In genomic region chr16:10844319-10844670, GRCm38 (mm10) we compare ENCODE assay signal across 11 mouse cellular contexts. TPM values are rescaled to one million over a fixed set of nuclear protein-coding genes. Genes with fewer than 3 reads are reported as not detected.
DNase-seq lines count a peak whose midpoint lies in the region; ATAC-seq lines count a peak whose summit lies in the region.
"Had no signal": no experiment of that assay in that cellular context is flagged by ENCODE, and none has a peak within 500 bp of the region (broad histone marks: within the 10 kb centered on the region; RNA-seq: fewer than 3 reads in every experiment).

No protein-coding gene starts in this region.

- DNase-seq in heart, adult 8-10 months (ENCODE audit: low spot score): no peak
- no peak for DNase-seq in embryonic facial prominence, embryonic 10.5 days (ENCODE audit: low spot score)
- no peak for DNase-seq in B cell, adult 2 months
- DNase-seq in cerebellum, adult 18-20 months: no peak
- DNase-seq in left cerebral cortex, adult 11 months (ENCODE audit: low spot score): no peak

- peak overlapping the region; percentile 56 for H3K9ac ChIP-seq in heart, embryonic 16.5 days (ENCODE audit: low read length)
- H3K9ac ChIP-seq in limb, embryonic 13.5 days: 0 out of 2 replicates have a peak overlapping the region, but pooled peaks have one; percentile 58

- peak overlapping the region; percentile 46 for H3K27ac ChIP-seq in heart, embryonic 16.5 days (ENCODE audit: low read length)
- no peak overlapping the region; the same call in 1 of the 2 replicates for H3K27ac ChIP-seq in embryonic facial prominence, embryonic 10.5 days (replicated peaks)
- H3K27ac ChIP-seq in limb, embryonic 13.5 days: peak overlapping the region; percentile 81

- no peaks in the 10 kb centered on the region for H3K27me3 ChIP-seq in heart, embryonic 16.5 days (ENCODE audit: control insufficient read depth, insufficient read depth, low read length)
- H3K27me3 ChIP-seq in embryonic facial prominence, embryonic 10.5 days (replicated peaks; ENCODE audit: low read depth, poor library complexity, severe bottlenecking): no peaks in the 10 kb centered on the region
- H3K27me3 ChIP-seq in limb, embryonic 13.5 days: no peaks in the 10 kb centered on the region

- WGBS in heart, embryonic 16.5 days: 37% methylated on average over 6 of the region's 6 CpGs
- 72% methylated on average over 6 of the region's 6 CpGs for WGBS in embryonic facial prominence, embryonic 10.5 days
- WGBS in limb, embryonic 13.5 days: 36% methylated on average over 6 of the region's 6 CpGs

- ATAC-seq in heart, embryonic 16.5 days (replicated peaks; ENCODE audit: extremely low read depth, insufficient read depth, low FRiP score): no peak
- peak; percentile 58 for ATAC-seq in CD4-positive, CD25-positive, alpha-beta regulatory T cell, adult 4 months
- no peak for ATAC-seq in limb, embryonic 13.5 days (ENCODE audit: low FRiP score, low read depth)

- peak overlapping the region; percentile 46; the same call in 1 of the 2 replicates for H3K4me3 ChIP-seq in heart, embryonic 16.5 days (ENCODE audit: low read length)
- peak overlapping the region; percentile 33 for H3K4me3 ChIP-seq in embryonic facial prominence, embryonic 10.5 days
- H3K4me3 ChIP-seq in limb, embryonic 13.5 days: no peak overlapping the region

- no peaks in the 10 kb centered on the region for H3K36me3 ChIP-seq in heart, embryonic 16.5 days (ENCODE audit: control insufficient read depth, insufficient read depth)
- H3K36me3 ChIP-seq in embryonic facial prominence, embryonic 10.5 days (replicated peaks): peaks cover 26% of the 10 kb centered on the region
- peaks cover 8% of the 10 kb centered on the region; the same call in 1 of the 2 replicates for H3K36me3 ChIP-seq in limb, embryonic 13.5 days

- H3K4me2 ChIP-seq in heart, embryonic 16.5 days (ENCODE audit: low read depth, low read length): peak overlapping the region; percentile 71
- peak overlapping the region; percentile 61 for H3K4me2 ChIP-seq in limb, embryonic 13.5 days (replicated peaks)

- H3K9me3 ChIP-seq in heart, embryonic 16.5 days (replicated peaks; ENCODE audit: control insufficient read depth, low read length): no peaks in the 10 kb centered on the region
- no peaks in the 10 kb centered on the region for H3K9me3 ChIP-seq in embryonic facial prominence, embryonic 10.5 days
- no peaks in the 10 kb centered on the region for H3K9me3 ChIP-seq in limb, embryonic 13.5 days

- peaks cover 31% of the 10 kb centered on the region for H3K4me1 ChIP-seq in heart, embryonic 16.5 days (ENCODE audit: control insufficient read depth, insufficient read depth, low read length)
- H3K4me1 ChIP-seq in embryonic facial prominence, embryonic 10.5 days: peaks cover 33% of the 10 kb centered on the region
- H3K4me1 ChIP-seq in limb, embryonic 13.5 days: peaks cover 52% of the 10 kb centered on the region

RNA-seq across cellular contexts. Expression of gene Rmi2, which starts 9.4 kb away (rescaled TPM):
- polyA plus RNA-seq in heart, embryonic 16.5 days (2015; fragmentation: Nextera tagmentation; extraction: Ambion mirVana): 2.8 and 3.0 TPM in 2 replicates
- total RNA-seq in heart, adult 8-10 months (2022): under 1 TPM; 0.29 to 0.41 (median 0.32) TPM
- polyA plus RNA-seq in CD4-positive, CD25-positive, alpha-beta regulatory T cell, adult 4 months (2017; shearing (Covaris generic)): 1 to 10 TPM in 1 of 2 experiments, under 1 TPM in 1; 0.67 to 1.6 TPM
- polyA plus RNA-seq in embryonic facial prominence, embryonic 10.5 days (2016; fragmentation: Nextera tagmentation; extraction: Ambion mirVana): 4.6 and 4.8 TPM in 2 replicates
- 4.2 and 4.8 TPM in 2 replicates for polyA plus RNA-seq in limb, embryonic 13.5 days (2015; fragmentation: Nextera tagmentation; extraction: Ambion mirVana)

RNA-seq across cellular contexts. Expression of gene Gm11172, which starts 31.6 kb away (rescaled TPM):
- polyA plus RNA-seq in heart, embryonic 16.5 days (2015; fragmentation: Nextera tagmentation; extraction: Ambion mirVana): not detected in 2 replicates
- total RNA-seq in heart, adult 8-10 months (2022): not detected
- polyA plus RNA-seq in CD4-positive, CD25-positive, alpha-beta regulatory T cell, adult 4 months (2017; shearing (Covaris generic)): not detected
- not detected in 2 replicates for polyA plus RNA-seq in embryonic facial prominence, embryonic 10.5 days (2016; fragmentation: Nextera tagmentation; extraction: Ambion mirVana)
- not detected in 2 replicates for polyA plus RNA-seq in limb, embryonic 13.5 days (2015; fragmentation: Nextera tagmentation; extraction: Ambion mirVana)
- total RNA-seq: ES-E14; left cerebral cortex, postnatal 10 days had no signal
- polyA plus RNA-seq: brain, embryonic 14.5 days had no signal

RNA-seq across cellular contexts. Expression of gene Prm1, which starts 38.7 kb away (rescaled TPM):
- 0.36 and 0.58 TPM in 2 replicates for polyA plus RNA-seq in heart, embryonic 16.5 days (2015; fragmentation: Nextera tagmentation; extraction: Ambion mirVana)
- total RNA-seq in heart, adult 8-10 months (2022): not detected
- polyA plus RNA-seq in CD4-positive, CD25-positive, alpha-beta regulatory T cell, adult 4 months (2017; shearing (Covaris generic)): under 1 TPM in 1 of 2 experiments, not detected in 1; 0.75 TPM
- polyA plus RNA-seq in embryonic facial prominence, embryonic 10.5 days (2016; fragmentation: Nextera tagmentation; extraction: Ambion mirVana): 0.36 TPM in 1 of 2 replicates, not detected in the other
- 0.49 and 0.83 TPM in 2 replicates for polyA plus RNA-seq in limb, embryonic 13.5 days (2015; fragmentation: Nextera tagmentation; extraction: Ambion mirVana)
- total RNA-seq: ES-E14; left cerebral cortex, postnatal 10 days had no signal
- polyA plus RNA-seq: brain, embryonic 14.5 days had no signal

RNA-seq across cellular contexts. Expression of gene Prm2, which starts 48.4 kb away (rescaled TPM):
- polyA plus RNA-seq in heart, embryonic 16.5 days (2015; fragmentation: Nextera tagmentation; extraction: Ambion mirVana): not detected in 2 replicates
- not detected for total RNA-seq in heart, adult 8-10 months (2022)
- polyA plus RNA-seq in CD4-positive, CD25-positive, alpha-beta regulatory T cell, adult 4 months (2017; shearing (Covaris generic)): not detected
- polyA plus RNA-seq in embryonic facial prominence, embryonic 10.5 days (2016; fragmentation: Nextera tagmentation; extraction: Ambion mirVana): not detected in 2 replicates
- not detected in 2 replicates for polyA plus RNA-seq in limb, embryonic 13.5 days (2015; fragmentation: Nextera tagmentation; extraction: Ambion mirVana)
- total RNA-seq: ES-E14; left cerebral cortex, postnatal 10 days had no signal
- polyA plus RNA-seq: brain, embryonic 14.5 days had no signal

RNA-seq across cellular contexts. Expression of gene Prm3, which starts 53.6 kb away (rescaled TPM):
- not detected in 2 replicates for polyA plus RNA-seq in heart, embryonic 16.5 days (2015; fragmentation: Nextera tagmentation; extraction: Ambion mirVana)
- total RNA-seq in heart, adult 8-10 months (2022): not detected
- not detected for polyA plus RNA-seq in CD4-positive, CD25-positive, alpha-beta regulatory T cell, adult 4 months (2017; shearing (Covaris generic))
- polyA plus RNA-seq in embryonic facial prominence, embryonic 10.5 days (2016; fragmentation: Nextera tagmentation; extraction: Ambion mirVana): not detected in 2 replicates
- polyA plus RNA-seq in limb, embryonic 13.5 days (2015; fragmentation: Nextera tagmentation; extraction: Ambion mirVana): not detected in 2 replicates
- total RNA-seq: ES-E14; left cerebral cortex, postnatal 10 days had no signal
- polyA plus RNA-seq: brain, embryonic 14.5 days had no signal
